Mouse (Mus musculus) heart, adult 8-10 months (tissue): ENCODE results near the gene Sart3. TPM values are rescaled to one million over a fixed set of nuclear protein-coding genes. Genes with fewer than 3 reads are reported as not detected.
"Not testable (repeated sequence)": the region's sequence is repeated elsewhere in the genome, so short reads cannot be mapped to it uniquely, and the experiment has no call there.

Source experiments
- DNase-seq: peaks from one replicate; pipeline ENCODE4 v3.0.0; 2022; ENCODE audit warnings: low spot score
- total RNA-seq, 4 experiments: library from RNA; stranded (reverse); gene quantifications; 2 replicates each; pipeline ENCODE4 v1.2.4; 2022

Gene Sart3
- total RNA-seq, 4 experiments from 2014 or later, result 11.2 to 12.6 (median 12.2) TPM

DNA sequence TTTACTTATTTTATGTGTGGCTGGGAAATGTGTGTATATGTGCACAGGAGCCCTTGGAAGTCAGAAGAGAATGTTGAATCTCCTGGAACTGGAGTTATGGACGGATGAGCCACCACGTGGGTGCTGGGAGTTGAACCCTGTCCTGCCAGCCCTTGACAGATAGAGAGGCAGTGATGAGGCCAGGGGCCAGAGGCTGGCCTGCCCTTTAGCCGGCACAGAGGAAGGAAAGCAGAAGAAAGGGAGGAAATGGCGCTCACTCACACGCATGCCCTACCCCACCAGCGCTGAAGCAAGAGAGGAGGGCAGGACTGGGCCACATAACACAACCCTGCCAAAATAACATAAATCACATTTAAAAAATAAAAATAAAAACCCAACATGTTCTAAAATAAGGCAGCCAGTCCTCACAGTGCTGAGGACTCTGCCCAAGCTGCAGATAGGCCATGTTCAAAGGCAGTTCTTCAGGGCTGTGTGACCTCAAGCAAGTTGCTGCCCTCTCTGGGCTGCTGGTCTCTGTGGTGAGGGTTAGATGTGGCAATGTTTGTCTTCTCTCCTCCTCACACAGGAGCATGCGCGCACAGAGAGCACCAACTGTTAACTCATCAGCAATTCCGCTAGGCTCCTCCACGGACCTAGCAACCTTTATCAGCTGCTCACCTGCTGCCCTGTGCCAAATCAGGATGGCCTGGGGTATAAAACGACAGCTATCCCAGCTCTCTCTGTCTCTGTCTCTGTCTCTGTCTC lies 18.3 kb upstream of the Sart3 start:
- DNase-seq, result no peak

- DNase-seq, result no peak
Observed at GRCm38 (mm10) chr5:113789075-113789788, 16.9 kb upstream of the Sart3 start.

DNA sequence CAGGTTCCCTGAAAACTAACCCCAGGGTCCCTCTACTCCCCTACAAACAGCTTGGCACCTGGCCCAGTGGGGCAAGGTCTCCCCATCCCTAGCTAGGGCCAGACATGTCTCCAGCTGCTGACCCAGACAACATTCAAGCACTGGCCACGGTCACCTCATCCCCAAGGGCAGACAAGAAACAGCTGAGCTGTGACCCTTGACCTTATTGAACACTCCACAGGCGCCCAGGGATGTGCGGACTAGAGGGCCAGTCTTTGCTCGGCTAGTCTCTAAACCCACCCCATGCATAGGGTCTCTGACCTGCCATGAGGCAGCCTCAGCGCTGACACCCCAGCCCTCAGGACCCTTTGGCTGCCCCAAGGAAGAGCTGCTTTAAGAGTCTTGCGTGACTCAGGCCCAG lies 16.3 kb upstream of the Sart3 start:
- DNase-seq, result no peak

GRCm38 (mm10) chr5:113786985-113787384 lies 14.7 kb upstream of the Sart3 start:
- DNase-seq, result no peak

DNA sequence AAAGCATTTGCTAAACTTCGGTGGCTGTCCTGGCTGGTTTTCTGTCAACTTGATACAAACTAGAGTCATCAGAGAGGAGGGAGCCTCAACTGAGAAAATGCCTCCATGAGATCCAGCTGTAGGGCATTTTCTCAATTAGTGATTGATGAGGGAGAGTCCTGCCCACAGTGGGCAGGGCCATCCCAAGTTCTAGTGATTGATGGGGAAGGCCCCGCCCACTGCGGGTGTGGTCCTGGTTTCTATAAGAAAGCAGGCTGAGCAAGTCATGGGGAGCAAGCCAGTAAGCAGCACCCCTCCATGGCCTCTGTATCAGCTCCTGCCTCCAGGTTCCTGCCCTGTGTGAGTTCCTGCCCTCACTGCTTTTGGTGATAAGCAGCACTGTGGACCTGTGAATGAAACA lies 11.8 kb upstream of the Sart3 start:
- DNase-seq, result not testable (repeated sequence)

DNA sequence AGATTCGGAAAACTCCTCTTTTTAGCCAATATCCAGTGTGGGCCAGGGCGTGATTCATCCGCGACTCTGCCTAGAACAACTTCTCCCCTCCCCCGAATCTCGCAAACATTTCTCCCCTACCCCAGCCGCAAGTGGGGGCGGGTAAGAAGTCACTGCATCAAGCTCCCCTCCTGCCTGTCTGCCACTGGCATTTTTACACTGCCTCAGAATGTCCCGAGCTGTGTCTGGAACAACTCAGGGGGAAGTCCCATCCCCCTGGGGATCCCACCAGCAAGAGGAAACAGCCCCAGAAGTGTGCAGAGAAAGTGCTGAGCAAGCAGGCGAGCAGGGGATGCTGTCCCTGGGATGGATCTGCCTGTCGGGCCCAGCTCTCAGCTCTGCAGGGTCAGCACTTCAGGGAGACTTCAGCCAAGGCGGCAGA lies 11.3 kb upstream of the Sart3 start:
- peak; percentile 60 for DNase-seq

DNA sequence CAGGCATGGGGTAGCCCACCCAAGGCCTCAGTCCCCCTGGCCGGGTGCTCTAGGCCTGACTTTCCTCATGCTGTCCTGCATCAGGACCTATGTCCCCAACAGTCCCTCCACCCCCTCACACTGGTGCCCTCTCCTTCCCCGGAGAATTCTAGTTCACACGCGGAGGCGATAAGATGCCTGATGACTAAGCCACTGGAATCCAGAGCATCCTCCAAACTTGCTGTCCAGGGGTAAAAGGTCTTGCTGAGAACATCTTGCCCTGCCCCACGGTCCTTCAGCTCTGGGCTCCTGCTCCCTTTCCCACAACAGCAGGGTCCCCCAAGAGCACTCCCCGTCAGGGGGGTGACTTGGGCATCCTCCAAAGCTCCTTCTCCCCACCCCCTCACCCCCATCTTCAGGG lies 10.3 kb upstream of the Sart3 start:
- DNase-seq, result no peak

DNA sequence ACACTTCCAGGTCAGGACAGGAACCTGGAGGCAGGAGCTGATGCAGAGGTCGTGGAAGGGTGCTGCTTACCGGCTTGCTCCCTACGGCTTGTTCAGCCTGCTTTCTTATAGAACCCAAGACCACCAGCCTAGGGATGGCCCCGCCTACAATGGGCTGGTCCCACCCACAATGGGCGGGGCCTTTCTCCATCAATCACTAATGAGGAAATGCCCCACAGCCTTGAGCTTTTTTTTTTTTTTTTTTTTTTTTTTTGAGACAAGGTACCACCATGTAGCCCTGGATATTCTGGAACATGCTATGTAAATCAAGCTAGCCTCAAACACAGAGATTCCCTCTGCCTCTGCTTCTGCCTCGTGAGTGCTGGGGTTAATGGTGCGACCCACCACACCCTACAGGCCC lies 9.6 kb upstream of the Sart3 start:
- no peak for DNase-seq

GRCm38 (mm10) chr5:113781254-113781653 lies 8.9 kb upstream of the Sart3 start:
- DNase-seq, result no peak

DNA sequence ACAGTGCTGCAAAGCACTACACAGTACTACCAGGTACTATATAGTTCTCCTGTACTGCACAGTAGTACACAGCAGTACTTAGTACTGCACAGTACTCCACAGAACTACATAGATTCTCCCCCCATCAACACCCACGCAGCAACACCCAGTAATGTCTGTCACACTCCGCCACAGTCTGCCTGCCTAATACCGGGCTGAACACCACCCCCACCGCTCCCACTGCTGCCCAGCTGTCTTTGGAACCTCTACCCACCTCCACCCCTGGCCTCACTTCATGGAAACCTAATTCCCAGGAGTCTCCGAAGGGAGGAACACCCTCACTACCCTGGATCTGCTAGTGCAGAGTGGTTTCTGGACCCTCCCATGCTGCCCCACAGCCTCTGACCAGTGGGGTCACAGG lies 8.5 kb upstream of the Sart3 start:
- DNase-seq, result no peak

- no peak for DNase-seq
Observed at GRCm38 (mm10) chr5:113780082-113780752, 7.9 kb upstream of the Sart3 start.

GRCm38 (mm10) chr5:113779569-113779968 lies 7.3 kb upstream of the Sart3 start:
- DNase-seq, result no peak

DNA sequence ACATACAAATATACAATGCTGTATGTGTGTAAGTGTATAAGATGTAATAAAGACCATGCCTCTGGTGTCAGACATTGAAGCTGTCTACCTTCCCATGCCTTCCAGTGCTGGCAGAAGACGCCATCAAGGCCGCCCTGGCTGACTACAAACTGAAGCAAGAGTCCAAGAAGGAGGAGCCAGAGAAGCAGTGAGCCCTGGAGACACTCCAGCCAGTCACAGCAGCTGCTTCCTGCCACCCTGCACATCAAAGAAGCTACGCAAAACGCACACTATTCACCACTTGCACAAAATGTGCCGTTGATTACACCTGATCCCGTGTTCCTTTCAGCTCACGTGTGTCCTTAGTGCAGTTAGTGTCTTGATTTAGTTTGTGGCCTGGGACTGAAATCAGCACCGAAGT lies 5.4 kb upstream of the Sart3 start:
- not testable (repeated sequence) for DNase-seq

- no peak for DNase-seq
Observed at GRCm38 (mm10) chr5:113776896-113777226, 4.6 kb upstream of the Sart3 start.

DNA sequence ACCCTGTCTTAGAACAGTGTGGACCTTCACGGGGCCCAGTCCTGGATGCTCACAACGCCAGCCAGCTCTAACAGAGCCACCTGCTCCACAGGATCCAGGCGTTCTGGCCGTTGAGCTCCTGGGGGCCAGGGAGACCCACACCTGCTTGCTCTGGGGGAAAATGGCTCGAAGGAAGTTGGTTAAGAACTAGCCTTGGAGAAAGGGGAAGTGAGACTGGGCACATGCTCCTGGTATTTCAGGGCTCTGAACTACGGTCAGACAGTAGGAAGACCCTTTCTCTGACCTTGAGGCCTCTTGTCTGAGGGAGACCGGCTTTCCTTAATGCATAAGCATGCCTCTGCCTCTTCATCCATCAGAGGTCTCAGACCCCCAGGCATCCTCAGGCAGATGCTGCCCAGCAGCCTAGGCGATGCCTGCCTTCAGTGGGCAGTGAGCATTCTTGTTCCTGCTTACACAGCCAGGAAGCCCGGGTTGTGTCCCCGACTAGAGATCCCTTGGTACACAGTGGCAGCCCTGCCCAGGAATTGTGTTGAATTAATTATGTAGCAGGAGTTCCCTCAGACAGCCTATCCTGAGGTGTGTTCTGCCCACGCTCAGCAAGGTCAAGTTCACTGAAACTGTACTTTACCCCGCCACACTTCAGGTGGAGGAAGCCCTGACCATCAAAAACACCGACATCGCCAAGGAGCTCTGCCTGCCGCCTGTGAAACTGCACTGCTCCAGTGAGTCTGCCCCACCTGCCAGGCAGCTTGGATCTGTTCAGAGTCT lies 4.0 kb upstream of the Sart3 start:
- no peak for DNase-seq

- no peak for DNase-seq
Observed at GRCm38 (mm10) chr5:113775585-113775984, 3.3 kb upstream of the Sart3 start.

- peak; percentile 87 for DNase-seq
Observed at GRCm38 (mm10) chr5:113773664-113774063, 1.4 kb upstream of the Sart3 start.

- DNase-seq, result no peak
Observed at GRCm38 (mm10) chr5:113772905-113773519, 702 bp upstream of the Sart3 start.

- DNase-seq, result peak; percentile 85
Observed at GRCm38 (mm10) chr5:113771213-113772162, 822 bp downstream of the Sart3 start.

DNA sequence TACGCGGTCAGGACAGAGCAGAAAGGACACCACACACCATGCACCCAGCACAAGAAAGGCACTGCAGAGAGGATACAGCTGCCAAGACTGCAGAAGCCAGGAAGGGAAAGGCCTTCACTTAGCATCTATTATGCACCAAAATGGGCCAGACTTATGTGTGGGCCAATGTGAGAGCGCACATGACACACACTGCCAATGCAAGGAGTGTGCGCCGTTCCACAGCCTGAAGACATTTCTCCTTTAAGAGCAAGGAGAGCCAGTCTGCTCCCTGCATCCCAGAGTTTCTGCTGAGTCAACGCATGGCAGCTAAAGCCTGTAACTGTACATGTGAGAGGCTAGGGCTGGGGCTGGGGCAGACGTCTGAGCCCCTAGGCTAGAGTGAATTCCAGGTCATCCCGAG lies 3.5 kb downstream of the Sart3 start:
- DNase-seq, result no peak
